Mouse (Mus musculus) gastrocnemius, adult 8-10 months (tissue): ENCODE data around the gene Kcnv2. TPM values are rescaled to one million over a fixed set of nuclear protein-coding genes. Genes with fewer than 3 reads are reported as not detected.

Experiments used
- DNase-seq, 2 experiments: peaks; one replicate each; pipeline ENCODE4 v3.0.0; 2022; ENCODE audit warnings: low spot score in 2 of 2
- total RNA-seq, 4 experiments: library from RNA; stranded (reverse); gene quantifications; 2 replicates each; pipeline ENCODE4 v1.2.4; 2022

The Kcnv2 gene
- total RNA-seq, 4 experiments from 2014 or later, result 0.07 to 0.16 (median 0.11) TPM; not detected in 1

DNA sequence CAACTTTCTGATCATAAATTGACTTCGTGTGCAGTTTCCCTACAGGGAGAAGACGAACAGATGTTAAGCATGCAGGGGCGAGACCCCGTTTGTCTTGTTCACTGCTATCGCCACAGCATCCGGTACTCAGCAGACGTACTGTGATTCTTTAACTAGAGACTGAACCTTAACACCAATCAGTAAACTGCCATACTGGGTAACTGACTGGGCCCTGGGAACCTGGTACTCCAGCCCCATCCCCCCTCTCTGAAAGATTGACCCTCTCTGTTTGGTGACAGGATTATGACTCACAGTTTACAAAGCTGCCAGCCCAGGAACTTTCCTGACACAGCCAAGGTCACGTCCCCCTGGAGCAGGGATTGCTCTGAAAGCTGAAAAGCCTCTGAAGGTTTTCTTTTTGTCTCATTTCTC, 42.1 kb downstream of the Kcnv2 start:
- DNase-seq, result peak; percentile 34 to 51

DNA sequence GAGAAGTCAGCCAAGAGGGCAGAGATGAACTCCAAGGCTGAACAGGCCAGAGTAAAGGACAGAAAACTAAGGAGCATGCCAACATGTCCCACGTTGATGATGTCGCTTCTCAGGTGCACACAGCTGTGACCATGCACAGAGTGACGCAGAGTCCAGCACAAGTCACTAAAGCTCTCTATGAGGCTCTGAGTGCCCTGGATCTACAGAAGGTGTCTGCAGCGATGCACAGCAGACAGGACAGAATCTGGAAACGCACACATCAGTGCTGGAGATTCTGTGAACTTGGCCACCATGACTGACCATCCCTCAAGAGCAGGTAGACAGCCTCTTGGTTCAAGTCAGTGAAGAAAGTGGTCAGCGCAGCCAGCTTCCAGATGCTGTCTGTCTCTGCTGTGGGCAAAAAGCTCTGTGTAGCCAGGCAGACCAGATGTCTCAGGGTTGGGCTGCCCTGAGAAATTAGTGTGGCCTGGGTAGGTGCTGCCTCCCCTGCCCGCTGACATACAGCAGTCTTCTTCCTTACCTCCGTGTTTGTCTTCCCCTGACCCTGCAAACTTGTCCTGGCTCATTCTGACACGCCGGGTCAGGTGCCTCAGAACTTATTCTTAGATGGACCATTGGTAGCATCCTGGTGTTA, 43.8 kb downstream of the Kcnv2 start:
- no peak for DNase-seq

DNA sequence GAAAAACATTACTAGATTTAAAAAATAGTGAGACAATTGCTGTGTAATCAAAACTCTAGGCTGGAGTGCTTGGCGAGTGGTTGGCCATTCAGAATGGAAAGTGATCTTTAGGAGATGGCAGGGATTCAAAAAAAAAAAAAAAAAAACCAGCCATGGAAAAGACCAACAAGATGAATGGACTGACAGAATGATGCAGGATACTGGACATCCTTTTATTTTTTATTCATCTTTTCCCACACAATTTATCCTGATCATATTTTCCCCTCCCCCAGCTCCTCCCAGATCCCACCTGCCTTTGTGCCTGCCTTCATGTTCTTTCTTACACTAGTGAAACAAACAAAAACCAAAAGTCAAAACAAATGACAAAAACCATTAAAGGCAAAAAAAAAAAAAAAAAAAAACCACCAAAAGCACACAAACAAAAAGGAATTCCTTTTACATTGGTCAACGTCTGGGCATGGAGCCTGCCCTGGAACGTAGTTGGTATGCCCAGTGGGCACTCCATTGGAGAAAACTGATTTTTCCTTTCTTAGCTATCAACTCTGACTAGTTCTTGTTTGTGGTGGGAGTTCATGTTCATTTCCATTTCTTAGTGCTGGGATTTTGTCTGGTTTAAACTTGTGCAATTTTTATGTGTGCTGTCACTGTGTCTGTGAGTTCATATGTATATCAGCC, 47.2 kb downstream of the Kcnv2 start:
- DNase-seq, result no peak

DNA sequence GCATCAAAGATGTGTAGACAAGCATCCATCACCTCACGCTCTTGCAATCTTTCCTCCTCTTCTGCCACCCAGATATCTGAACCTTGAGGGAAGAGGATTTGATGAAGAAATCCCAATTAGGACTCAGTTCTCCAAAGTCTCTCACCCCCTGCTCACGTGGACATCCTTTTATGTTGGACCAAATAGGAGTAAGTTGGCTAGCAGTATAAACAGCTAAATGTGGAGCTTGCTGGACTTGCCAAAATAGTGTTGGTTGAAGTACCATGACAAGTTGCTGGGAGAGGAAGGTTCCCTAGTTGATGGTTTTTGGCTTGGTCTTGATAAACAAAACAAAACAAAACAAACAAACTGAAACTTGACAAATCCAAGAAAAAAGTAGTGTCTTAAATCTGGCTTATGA, 47.8 kb downstream of the Kcnv2 start:
- no peak for DNase-seq

DNA sequence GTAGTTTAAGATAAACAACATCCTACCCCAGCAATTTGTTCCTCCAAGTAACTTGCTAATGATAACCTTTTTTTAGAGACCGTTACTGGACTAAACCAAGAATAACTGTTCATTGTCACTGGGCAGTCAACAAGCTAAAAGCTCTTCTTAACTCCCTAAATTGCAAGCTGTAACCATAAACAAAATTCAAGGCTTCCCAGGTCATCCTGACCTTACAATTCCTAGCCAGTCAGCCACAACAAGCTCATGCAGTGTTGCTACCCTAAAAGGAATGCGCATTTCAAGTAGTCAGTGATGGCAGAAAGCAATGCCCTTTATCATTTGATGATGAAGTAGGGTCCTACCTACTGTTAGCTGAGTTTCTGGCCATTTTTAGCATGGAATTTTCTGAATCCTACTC, 48.4 kb downstream of the Kcnv2 start:
- no peak for DNase-seq

DNA sequence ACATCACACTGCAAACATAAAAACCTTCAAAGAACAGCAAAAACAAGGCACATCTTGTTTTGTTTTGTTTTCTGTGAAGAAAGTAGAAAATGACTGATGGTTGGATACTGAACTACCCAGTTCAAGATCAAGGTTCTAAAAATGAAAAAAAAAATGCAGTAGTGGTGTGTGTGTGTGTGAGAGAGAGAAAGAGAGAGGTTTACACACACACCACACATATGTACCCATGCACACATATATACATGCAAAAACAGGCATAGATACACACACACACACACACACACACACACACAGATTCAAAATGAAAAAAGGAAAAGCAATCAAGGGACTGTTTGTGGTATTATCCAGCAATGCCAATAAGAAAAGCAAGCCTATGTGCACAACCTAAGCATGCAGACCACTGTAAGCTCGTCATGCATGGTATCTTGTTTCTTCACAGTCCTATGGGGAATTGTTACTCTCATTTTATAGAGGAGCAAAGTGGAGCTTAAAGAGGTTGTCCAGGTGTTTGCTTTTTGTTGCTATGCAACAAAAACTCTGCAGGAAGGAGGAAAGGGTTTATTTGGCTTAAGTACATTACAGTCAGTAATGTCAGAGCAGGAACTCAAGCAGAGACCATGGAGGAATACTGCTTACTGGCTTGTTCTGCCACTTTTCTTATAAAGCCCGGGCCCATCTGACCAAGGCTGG, 57.5 kb downstream of the Kcnv2 start:
- DNase-seq, result no peak

DNA sequence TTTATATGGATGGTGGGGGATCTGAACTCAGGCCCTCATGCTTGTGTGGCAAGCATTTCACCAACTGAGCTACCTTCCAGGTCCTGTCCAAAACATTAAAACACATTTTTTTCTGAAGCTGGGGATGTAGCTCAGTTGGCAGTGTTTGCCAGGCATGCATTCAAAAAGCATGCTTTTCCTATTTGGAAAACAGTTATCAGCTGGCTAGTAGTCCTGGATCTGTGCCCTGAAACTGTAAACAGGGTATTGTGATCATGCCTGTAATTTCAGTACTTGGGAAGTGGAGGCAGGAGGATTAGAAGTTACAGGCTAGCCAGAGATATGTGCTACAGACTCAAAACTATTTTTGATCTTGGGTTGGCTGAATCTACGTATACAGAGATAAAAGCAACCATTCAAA, 59.7 kb downstream of the Kcnv2 start:
- no peak for DNase-seq

DNA sequence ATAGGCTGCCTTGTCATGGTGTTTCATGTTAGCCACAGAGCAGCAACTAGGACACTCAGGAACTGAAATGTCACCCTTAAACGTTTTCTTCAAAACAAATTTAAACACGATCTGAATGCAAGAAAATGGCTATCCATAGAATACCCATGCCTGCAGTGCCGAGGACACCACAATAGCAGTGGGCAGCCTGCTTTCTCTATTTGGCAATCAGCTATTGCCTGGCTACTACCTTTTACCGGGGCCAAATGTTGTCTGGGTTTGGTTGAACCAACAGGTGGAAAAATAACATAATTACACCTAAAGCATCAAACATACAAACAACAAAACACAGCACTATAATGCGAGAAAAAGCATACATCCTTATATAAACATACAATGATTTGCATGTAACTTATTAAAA, 60.9 kb downstream of the Kcnv2 start:
- DNase-seq, result no peak

DNA sequence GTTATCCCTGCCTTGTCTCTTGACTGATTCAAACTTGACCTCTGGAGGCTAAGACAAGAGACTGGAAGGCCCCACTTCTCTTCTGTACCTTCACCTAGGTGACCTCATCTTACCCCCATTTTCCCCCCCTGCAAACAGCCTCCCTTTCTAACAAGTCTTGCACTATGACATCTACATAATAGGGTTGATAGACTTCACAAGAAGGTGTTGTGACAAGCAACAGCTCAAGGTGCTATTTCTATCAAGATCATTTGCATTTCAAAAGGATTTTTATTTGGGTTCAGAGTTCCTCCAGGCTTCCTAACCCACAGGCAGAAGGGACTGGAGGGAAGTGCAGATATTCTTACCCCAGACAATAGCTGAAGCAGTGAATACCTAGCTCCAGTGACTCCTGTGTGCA, 62.9 kb downstream of the Kcnv2 start:
- no peak for DNase-seq

Other genes starting within 250 kb of the Kcnv2 start
- 100 to 1,000 TPM in 2 of 4 experiments, 10 to 100 TPM in 2; 67.6 to 124 (median 99.7) TPM for gene Vldlr, start 106.1 kb upstream of the Kcnv2 start, total RNA-seq
- gene Pum3, start 107.2 kb downstream of the Kcnv2 start, total RNA-seq, result 10 to 100 TPM; 11.5 to 22.1 (median 17.6) TPM